Mouse (Mus musculus): ENCODE data around the gene Ctnna3. TPM values are rescaled to one million over a fixed set of nuclear protein-coding genes. Genes with fewer than 3 reads are reported as not detected.
A peak's percentile ranks its signal among the peaks of the same experiment; 100 is the strongest.

The Ctnna3 gene
- total RNA-seq, 2 experiments from 2014 or later = not detected

DNA sequence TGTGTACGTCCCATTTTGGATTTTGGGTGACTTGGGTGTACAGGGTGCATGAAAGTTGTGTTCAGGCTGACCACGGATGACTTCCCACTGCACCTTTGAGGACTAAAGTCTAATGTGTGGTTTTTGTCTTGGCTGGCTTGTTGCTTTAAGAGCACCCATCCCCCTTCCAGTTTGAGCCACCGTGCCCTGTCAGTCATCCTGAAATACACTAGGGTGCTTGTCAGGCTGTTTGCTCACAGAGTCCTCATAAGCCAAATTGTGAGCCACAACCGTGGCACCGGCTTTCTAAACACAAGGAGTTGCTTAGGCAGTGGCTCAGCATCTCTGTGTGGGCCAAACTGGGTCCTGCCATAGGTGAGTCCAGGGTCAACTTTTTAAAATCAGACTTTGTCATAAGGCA, 50.2 kb downstream of the Ctnna3 start:
- no peak for ATAC-seq (ENCODE audit: poor library complexity, severe bottlenecking)

DNA sequence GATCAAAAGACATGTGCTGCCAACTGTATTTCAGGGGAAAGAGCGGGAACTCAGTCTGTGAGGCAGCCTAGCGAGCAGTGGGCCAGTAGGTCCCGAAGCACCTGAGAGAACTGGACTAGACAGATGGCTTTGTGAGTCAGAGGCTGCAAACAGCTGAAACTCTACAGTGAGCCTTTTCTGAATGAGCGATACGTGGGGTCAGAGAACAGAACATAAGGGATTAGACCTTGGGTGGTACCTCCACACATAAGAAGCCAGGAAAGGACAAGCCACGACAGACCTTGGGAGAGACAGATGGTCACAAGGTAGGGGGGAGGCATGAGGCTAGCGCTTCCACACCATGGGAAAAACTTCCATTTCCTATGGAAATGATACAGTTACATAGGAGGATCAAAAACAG, 58.4 kb downstream of the Ctnna3 start:
- no peak for ATAC-seq (ENCODE audit: poor library complexity, severe bottlenecking)

DNA sequence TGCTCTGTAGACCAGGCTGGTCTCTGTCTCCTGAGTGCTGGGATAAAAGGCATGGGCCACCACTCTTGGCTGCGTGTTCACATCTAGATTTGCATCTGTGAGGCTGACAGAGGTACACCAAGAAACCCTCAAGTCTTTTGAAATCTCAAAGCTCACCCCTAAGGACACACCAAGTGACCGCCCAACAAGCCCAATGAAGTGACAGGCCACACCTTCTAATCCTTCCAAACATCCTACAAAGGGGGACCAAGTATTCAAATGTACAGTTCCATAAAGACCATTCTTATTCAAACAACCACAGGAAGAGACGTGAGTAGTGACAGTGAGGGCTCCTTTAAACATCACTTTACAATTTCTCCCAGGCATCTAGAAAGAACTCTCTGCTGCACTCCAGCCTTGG, 94.1 kb downstream of the Ctnna3 start:
- no peak for ATAC-seq (ENCODE audit: poor library complexity, severe bottlenecking)

DNA sequence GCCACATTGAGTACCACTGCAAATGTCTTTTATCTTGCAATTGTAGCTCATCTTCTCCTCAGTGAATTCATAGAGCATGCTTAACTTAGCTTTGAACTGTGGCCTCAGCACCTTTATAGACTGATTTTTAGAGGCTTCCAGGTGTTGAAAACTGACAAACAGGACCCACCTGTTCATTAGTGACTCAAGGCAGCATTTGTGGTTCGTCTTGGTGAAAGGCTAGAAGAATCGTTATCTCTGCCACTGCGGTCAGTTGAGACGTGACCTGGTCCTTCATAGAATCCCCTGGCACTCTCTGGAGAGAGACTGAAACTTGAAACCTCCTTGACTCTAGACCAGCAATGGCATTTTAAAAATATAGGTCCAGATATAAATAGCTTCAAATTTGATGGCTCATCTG, 96.1 kb downstream of the Ctnna3 start:
- no peak for ATAC-seq (ENCODE audit: poor library complexity, severe bottlenecking)

DNA sequence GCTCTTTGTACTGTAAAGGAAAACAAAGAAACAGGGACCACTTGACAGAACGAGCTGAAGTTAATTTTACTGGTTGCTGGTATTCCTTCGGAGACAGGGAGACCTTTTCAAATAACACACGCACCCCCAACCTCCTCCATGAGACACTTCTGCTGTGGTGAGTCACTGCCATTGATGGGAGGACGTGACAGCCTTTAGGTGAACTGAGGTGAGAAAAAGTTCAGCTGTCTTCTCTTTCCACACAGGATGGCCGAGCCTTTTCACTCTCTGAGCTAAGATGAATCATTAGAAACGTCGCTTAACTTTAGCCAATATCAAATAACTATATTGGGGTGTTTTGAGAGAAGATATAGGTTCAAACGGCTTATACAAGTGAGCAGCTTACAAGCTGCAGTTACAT, 102.5 kb downstream of the Ctnna3 start:
- ATAC-seq (ENCODE audit: poor library complexity, severe bottlenecking) = no peak

DNA sequence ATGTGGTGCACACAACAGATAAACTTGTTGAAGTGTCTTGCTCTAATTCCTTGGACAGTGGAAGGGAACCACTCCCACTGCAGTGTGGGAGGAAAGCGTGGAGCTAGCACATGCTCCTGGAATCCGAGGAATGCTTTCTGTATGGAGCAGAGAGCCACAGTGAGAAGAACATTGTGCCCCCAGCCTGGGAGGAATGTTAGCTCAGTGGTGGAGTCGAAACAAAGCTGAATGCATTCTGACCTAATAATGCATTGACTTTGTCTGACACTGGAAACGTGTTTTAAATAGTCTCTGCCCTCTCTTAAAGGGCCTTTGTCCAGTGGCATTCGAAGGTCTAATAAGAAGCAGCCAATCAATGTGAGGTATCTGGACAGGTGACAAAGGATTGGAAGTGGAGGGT, 111.9 kb downstream of the Ctnna3 start:
- ATAC-seq (ENCODE audit: poor library complexity, severe bottlenecking) = no peak

DNA sequence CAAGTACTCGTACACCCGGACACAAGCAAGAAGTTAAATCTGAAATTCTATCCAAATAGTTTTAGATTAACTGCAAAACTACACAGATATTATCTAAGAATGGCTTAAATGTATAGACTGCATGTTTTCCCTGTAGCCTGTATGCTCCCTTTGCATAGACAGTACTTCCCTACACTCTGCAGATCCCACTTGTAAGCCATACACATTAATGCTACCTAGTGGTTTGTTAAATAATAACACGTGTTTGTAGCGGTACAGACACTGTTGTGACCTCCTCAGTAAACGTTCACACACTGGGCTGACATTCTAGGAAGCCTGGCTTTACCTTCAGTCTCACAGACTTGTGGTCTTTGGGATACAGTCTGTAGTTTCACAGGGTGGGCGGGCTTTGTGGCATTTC, 112.6 kb downstream of the Ctnna3 start:
- ATAC-seq (ENCODE audit: poor library complexity, severe bottlenecking) = no peak

DNA sequence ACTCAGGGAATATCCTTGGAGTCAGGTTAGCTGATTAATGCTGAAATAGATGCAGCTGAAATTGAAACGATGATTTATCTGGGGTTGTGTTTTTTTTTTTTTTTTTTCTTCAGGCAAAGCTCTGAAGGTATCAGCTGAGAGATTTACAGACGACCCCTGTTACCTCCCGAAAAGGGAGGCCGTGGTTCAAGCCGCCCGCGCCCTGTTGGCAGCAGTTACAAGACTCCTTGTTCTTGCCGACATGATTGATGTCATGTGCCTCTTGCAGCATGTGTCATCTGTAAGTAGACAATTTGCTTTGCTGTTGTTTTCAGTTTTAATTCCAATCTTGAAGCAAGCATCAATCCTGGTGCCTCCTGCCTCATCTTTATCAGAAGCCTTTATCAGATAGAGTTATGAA, 136.8 kb downstream of the Ctnna3 start:
- ATAC-seq (ENCODE audit: poor library complexity, severe bottlenecking) = no peak

DNA sequence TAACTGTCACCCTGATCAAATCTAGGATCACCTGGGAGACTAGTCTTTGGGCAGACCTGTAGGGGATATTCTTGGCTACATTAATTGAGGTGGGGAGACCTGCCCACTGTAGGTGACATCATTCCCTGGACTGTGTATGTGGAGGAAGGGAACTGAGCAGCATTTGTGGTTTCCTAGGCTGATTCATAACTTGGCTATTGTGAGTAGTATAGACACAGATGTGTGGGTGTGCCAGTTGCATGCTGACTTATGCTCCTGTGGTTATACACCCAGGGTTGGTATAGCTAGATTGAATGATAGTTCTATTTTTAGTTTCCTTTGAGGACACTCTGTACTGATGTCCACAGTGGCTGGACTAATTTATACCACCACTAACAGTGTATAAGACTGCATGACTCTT, 141.7 kb downstream of the Ctnna3 start:
- ATAC-seq (ENCODE audit: poor library complexity, severe bottlenecking) = no peak

DNA sequence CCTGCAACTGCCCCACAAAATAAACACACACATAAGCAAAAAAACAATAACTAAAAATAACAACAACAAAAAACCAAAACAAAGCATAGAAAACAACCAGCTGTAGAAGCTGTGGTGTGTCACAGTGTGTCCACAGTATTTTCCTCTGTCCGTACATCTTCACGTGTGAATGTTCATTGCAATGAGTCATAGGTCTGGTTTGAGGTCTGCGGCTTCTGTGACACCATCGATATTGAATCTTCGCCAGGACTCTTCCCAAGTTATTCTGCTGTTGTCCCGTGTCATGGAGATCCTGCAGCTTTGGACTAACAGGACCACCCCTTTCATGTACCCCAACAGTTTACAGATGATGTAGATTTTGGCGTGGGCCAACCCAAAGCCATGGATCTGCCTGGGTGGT, 143.0 kb downstream of the Ctnna3 start:
- ATAC-seq (ENCODE audit: poor library complexity, severe bottlenecking) = no peak

DNA sequence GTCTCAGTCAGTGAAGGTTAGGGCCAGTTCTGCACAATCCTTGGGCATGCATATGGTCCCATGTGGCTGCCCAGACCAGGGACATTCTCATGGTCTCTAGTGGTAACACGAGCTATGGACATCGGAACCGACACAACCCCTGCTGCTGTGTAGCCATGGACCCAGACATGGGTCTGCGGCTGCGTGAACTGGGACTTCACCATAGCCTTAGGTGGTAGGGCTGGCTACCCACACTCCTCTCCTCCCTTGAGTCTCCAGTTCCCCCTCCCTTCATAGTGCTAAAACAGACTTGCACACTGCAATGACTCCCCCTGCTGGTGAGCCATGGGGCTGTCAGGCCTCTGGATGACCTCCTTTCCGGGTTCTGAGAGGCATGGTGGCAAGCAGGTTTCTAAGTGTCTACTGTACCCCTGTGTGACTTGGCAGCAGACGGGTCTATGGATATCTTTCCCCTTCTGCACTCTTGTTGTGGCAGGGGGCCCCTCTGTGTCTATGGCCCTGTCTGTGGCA, 144.3 kb downstream of the Ctnna3 start:
- no peak for ATAC-seq (ENCODE audit: poor library complexity, severe bottlenecking)

DNA sequence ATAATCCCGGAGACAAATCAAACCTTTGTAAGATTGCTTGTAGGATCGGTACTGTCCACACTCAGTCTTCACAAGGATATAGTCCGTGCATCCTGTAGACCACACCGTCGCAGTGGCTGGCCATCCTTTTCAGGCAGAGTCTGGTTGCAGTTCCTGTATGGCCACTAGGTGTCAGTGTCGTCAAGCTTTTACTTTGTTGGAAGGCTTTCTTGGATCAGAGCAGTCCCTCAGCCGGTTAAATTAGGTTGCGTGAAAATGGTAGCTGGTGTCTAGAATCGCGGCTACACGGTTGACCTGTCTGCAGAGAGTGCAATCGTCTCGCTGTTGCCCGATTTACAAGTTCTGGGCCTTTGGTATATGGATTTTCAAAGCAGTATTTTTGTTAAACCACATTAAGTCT, 152.7 kb downstream of the Ctnna3 start:
- peak; percentile 97 for ATAC-seq (ENCODE audit: poor library complexity, severe bottlenecking)

DNA sequence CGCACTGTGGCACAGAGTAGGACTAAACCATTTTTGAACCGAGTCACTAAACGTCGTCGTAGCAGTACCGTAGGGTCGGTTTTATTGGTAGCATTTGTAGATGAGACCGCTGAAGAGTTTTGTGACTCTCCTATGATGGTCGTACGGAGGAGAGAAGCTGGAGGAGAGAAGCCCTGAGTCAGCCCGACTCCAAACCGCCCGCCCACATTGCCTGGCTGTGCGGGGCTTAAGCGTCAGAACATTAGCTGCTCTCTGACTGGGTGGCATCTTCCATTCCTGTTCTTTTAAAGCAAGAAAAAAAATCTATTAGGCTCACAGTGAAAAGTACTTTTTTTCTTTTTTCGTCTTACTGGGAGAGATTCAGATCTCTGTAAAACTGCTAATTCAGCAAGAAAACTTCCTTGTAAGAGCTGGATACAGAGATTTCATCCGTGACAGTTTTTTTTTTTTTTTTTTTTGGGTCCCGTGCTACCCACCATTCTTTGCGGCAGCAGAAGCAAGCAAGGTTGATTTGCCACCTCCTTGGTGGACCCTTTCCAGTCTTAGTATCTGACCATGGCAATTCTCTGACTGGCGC, 154.0 kb downstream of the Ctnna3 start:
- ATAC-seq (ENCODE audit: poor library complexity, severe bottlenecking) = no peak

DNA sequence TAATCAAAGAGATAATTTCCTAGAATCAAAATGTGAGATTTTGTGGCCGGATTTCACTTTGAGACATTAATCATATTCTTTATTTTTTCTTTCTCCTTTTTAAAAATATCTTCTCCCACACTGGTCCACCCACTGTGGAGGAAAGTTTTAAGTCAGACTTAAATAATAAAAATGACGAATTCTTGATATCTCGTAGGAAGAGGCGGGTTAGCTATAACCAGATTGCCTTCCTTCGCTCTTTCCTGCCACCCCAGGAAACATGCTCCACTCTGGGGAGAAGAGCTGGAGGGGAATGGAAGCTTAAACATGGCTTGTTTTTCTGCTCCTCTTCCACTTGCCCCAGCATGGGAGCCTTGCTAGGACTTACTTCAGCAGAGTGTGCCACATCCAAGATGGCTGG, 169.5 kb downstream of the Ctnna3 start:
- ATAC-seq (ENCODE audit: poor library complexity, severe bottlenecking) = no peak

DNA sequence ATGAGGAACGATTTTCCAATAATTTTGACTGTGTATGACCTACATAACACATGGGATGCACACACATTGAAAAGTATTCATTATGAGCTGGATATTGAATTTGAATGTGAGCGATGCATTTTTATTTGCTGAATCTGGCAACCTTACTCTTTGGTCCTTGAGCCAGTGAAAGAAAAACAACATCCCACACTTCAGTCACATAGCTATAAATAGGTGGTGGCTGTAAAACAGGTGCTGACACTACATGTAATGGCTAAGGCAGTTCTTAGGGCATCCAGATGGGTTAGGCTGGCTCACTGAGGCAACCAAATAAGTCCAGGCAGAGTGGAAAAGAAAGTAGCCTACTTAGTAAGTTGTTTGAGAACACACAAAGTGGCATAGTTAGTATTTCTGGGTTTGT, 171.3 kb downstream of the Ctnna3 start:
- ATAC-seq (ENCODE audit: poor library complexity, severe bottlenecking) = no peak

DNA sequence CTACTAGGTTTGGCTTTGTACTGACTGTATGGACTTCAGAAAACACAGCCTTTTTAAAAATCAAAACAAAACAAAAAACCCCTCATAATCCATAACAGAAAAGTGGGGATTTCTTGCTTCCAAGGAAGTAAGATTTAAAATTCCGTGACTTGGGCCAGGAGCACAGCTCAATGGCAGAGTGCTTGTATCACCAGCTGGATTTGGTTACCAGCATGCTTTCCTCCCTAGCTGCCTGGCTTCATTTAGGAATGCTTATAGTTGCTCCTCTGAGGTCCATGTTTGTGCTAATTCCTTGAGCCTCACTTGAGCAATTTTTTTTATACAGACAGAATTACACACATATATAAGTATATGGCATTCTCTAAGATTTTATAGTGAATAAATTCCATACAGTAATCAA, 198.6 kb downstream of the Ctnna3 start:
- ATAC-seq (ENCODE audit: poor library complexity, severe bottlenecking) = no peak

DNA sequence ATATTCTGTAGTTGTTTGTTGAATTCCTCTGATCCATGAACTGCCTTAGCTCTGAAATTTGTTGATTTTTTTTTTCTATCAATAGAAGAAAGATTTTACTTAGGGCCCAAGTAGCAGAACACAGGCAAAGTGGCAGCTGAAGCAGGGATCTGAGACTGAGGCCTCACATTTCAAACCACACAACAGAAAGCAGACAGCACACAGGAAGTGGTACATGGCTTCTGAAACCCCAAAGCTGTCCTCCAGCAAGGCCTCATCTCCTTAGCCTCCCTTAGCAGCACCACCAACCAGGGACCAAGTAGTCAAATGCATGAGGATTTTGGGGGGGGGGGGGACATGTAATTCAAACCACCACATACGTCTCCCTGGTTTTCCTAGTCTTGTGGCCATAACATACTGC, 204.0 kb downstream of the Ctnna3 start:
- ATAC-seq (ENCODE audit: poor library complexity, severe bottlenecking) = no peak

DNA sequence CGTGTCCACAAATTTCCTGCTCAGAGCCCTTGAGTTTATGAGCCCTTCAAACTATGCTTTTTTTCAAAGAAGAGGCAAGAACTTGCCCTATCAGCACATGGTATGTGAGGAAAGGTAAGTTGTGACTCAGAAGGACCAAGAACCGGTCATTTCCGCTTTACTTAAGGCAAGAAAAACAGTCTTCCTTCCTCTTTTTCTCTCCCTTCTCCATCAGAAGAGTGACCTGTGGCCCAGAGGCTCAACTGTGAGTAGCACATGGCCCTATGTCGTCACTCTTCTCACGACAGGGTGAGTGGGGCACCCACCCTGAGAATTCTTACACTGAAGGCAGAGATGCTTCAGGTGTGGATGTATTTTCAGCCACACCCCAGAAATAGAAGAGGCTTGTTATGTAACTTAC, 208.1 kb downstream of the Ctnna3 start:
- peak; percentile 94 for ATAC-seq (ENCODE audit: poor library complexity, severe bottlenecking)

DNA sequence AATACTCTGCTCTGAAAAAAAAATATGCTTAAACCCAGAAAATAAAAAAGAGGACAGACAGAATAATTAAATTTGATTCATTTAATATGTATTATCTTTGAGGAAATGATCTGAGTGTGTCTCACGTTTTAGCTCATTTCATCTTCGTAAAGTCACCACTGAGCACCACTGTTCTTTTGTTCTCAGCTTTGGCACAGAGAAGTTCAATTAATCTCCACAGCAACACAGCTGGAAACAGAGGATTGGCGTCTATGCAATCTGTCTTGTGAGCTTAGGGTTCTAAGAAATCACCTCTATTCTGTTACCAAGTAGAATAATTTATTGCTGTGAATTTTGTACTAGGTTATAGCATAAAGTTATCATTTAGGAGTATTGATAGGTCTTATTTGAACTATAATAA, 217.4 kb downstream of the Ctnna3 start:
- no peak for ATAC-seq (ENCODE audit: poor library complexity, severe bottlenecking)

DNA sequence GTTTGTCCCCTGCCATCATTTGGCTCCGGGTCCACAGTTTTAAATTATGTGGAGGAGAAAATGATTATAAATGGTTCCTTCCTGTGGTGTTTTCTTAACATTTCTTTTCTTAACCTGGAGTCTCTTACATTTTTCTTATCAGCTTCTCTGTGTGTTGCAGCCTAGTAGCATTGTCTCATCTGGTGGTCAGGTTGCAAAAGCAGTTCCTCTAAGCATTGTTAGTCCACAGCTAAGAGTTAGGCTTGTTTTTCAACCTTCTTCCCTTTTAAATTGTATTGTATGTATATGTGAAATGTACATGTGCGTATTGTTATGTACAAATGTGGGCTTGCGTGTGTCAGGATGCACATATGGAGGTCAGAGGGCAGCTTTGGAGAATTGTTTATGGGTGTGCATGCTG, 220.4 kb downstream of the Ctnna3 start:
- peak; percentile 83 for ATAC-seq (ENCODE audit: poor library complexity, severe bottlenecking)

DNA sequence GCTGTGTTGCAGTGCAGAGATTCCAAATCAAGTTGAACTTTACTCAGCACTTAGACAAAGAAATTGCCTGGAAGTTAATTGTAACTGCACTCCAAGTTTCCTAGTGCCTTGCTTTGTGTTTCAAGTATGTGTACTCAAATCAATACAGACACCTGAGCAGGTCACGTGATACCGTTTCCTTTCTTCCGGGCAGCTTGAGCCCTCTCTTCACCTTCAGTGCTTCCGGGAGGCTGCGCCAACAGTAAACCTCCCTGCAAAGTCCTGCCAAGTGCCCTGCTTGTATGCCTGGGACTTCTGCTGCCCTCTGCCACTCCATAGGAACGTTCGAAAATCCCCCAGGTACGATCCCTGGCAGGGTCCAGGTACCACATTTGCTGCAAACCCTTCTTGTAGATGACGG, 223.0 kb downstream of the Ctnna3 start:
- ATAC-seq (ENCODE audit: poor library complexity, severe bottlenecking) = no peak

DNA sequence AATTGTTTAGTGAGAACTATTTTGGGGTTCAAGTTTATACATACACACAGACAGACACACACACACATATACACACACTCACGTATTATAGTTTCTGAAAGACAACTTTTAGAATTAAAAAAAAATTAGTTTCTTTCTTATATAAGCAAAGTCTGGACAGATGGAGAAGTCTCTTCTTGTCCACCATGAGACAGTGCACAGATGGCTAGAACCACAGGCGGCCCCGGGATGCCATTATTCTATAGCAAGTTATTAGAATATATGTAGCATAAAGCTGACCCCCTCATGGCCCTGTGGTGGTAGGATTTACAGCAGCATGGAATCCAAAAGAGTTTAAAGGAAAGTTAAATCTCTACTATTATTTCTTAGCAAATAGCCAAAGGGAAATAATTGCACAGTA, 223.7 kb downstream of the Ctnna3 start:
- no peak for ATAC-seq (ENCODE audit: poor library complexity, severe bottlenecking)

DNA sequence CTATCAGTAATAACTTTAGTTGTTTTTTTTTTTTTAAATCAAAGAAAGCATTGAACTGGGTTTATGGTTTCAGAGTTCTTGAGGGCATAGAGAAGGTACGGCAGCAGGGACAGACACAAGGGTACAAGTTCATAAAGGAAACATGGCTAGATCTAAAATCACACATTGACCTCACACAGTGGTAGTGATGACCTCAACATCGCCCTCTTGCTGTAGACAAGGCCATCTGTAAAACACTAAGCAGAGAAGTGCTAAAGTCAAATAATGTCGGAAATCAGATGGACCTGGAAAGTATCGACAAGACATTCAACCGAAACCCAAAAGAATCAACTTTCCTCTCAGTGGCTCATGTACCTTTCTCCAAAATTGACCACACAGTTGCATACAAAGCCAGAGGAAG, 224.7 kb downstream of the Ctnna3 start:
- peak; percentile 51; the same call in 1 of the 2 replicates for ATAC-seq (ENCODE audit: poor library complexity, severe bottlenecking)

All from megakaryocyte, adult 5-6 weeks (primary cell).